Mouse (Mus musculus): ENCODE results near the gene 6330409D20Rik. TPM values are rescaled to one million over a fixed set of nuclear protein-coding genes. Genes with fewer than 3 reads are reported as not detected.

6330409D20Rik gene
- polyA plus RNA-seq, 1 experiment from 2014 or later = 0.16 TPM

DNA sequence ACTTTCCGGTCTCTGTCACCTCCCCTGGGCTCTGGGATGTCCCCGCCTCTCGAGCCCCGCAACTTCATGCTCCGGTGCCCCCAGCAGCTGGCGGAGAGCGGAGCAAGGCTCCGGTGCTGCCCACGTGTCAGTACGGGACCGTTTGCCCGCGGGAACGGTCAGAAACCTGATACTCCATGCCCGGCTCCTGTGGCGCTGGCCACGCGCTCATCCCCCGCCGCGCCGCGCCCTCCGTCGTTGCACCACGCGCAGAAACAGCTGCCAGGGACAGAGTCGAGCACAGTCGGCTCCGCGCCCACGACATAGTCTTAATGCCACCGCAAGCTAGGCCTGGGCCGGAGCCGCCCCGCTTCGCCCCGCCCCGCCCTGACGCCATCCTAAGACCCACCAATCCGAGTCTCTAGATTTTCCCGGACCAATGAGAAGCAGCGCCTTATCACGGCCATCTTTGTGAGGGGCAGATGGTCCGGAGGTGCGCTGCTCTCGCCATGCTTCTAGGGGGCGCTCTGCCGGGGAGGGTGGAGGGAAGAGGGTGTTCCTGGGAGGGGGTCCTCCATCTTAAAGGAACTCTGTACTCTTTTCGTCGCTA, 46.9 kb downstream of the 6330409D20Rik start:
- peak; percentile 97 for ATAC-seq (replicated peaks; ENCODE audit: insufficient number of reproducible peaks, insufficient read depth, low FRiP score, low read depth)
- H3K4me3 ChIP-seq = peak overlapping the region; percentile 85
- WGBS = 0% methylated on average over 51 of the region's 51 CpGs

DNA sequence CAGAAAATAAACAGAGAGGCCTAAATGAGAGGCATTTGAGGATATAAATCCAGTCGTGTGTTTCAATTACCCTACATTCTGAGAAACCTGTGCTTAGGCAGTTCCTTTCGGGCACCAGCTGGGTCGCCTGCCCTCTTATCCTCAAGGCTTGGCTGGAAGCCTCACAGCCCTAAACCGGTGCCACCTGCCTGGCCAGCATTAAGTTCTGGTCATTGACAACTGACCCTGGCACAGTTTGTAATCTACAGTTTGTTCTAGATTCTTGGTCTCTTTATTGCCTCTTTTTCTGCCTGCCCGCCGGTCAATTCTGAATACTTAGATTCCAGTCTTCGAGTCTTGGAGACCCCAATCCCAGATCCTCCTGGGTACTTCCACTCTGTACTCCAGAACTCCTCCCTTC, 47.5 kb downstream of the 6330409D20Rik start:
- Histone ChIP-seq H3K27ac (peak overlapping the region; percentile 80; the same call in 1 of the 2 replicates), H3K9me3 (replicated peaks) (no peaks in the 10 kb centered on the region), H3K4me2 (peak overlapping the region; percentile 93), H3K36me3 (no peaks in the 10 kb centered on the region), H3K4me3 (peak overlapping the region; percentile 85), H3K9ac (peak overlapping the region; percentile 95), H3K27me3 (no peaks in the 10 kb centered on the region), H3K4me1 (replicated peaks) (peaks cover 21% of the 10 kb centered on the region)
- WGBS = 19% methylated on average over 7 of the region's 7 CpGs
- ATAC-seq (replicated peaks; ENCODE audit: insufficient number of reproducible peaks, insufficient read depth, low FRiP score, low read depth) = no peak

More for the DNA sequence above, 46.9 kb downstream of the 6330409D20Rik start:
- Histone ChIP-seq H3K36me3 (no peaks in the 10 kb centered on the region), H3K4me1 (replicated peaks) (peaks cover 21% of the 10 kb centered on the region), H3K4me2 (peak overlapping the region; percentile 93), H3K27ac (peak overlapping the region; percentile 80), H3K9me3 (replicated peaks) (no peaks in the 10 kb centered on the region), H3K9ac (peak overlapping the region; percentile 95), H3K27me3 (no peaks in the 10 kb centered on the region)

DNA sequence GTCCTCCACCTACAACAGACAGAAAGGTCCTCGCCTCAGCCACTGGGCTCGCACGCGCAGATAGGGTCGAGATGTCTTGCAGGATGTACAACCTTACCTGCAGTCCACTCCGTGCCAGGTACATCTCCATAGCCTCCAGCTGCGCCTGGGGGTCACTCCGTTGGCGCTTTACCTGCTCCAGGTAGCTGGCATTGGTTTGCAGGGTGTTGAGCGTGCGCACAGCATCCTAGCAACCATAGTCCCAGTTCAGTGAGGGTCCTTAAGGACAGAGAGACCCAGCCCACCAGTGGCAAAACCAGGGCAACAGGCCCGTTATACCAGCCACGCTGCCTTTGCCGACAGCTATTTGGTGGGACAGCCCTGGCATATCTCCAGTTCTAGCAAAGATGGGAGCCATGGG, 48.3 kb downstream of the 6330409D20Rik start:
- ATAC-seq (replicated peaks; ENCODE audit: insufficient number of reproducible peaks, insufficient read depth, low FRiP score, low read depth) = no peak
- Histone ChIP-seq H3K9ac (peak overlapping the region; percentile 95), H3K4me2 (peak overlapping the region; percentile 93; the same call in 1 of the 2 replicates), H3K36me3 (peaks cover 6% of the 10 kb centered on the region; the same call in 1 of the 2 replicates), H3K9me3 (replicated peaks) (no peaks in the 10 kb centered on the region), H3K27ac (no peak overlapping the region), H3K4me3 (peak overlapping the region; percentile 85; the same call in 1 of the 2 replicates), H3K27me3 (no peaks in the 10 kb centered on the region), H3K4me1 (replicated peaks) (peaks cover 21% of the 10 kb centered on the region)
- WGBS = 93% methylated on average over 14 of the region's 14 CpGs

DNA sequence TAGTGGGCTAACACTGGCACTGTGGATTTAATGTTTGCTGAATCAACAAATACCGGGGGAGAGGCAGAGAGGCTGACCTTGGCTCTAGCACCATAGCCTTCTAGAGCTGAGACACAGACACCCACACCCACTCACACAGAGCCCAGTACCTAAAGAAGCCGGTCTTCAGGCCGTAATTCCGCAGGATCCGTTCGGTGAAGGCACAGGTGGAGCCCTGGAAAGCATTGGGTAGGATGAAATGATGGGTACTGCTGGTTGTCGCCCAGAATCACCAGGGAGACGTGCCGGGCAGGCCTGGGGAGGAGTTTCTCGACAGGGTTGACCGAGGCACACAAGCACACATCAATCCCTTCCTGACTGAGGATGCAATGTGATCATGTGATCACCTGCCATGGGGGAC, 49.8 kb downstream of the 6330409D20Rik start:
- no peak overlapping the region for H3K27ac ChIP-seq
- no peak overlapping the region for H3K4me2 ChIP-seq
- 80% methylated on average over 11 of the region's 11 CpGs for WGBS
- H3K36me3 ChIP-seq = peaks cover 20% of the 10 kb centered on the region; the same call in 1 of the 2 replicates
- no peak overlapping the region for H3K9ac ChIP-seq
- ATAC-seq (replicated peaks; ENCODE audit: insufficient number of reproducible peaks, insufficient read depth, low FRiP score, low read depth) = no peak
- no peaks in the 10 kb centered on the region for H3K27me3 ChIP-seq
- H3K4me1 ChIP-seq (replicated peaks) = peaks cover 21% of the 10 kb centered on the region
- H3K9me3 ChIP-seq (replicated peaks) = no peaks in the 10 kb centered on the region
- no peak overlapping the region for H3K4me3 ChIP-seq

DNA sequence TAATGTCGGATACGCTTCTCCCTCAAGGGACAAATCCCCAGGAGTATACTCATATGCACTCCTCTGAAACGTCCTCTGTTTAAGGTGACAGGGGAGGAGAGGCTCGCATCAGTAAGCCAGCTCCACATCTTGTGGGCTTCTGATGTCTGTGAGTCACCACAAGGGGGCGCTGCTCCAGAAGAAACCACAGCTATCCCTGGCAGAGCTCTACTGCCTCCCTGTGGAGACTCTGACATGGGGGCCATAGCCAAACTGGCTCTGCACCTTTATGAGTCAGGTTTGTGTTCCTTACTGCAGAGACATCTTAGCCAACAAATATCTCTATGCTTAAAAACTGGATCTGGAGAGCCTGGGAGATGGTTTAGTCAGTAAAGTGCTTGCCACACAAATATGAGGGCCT, 51.4 kb downstream of the 6330409D20Rik start:
- Histone ChIP-seq H3K27ac (no peak overlapping the region), H3K27me3 (no peaks in the 10 kb centered on the region), H3K9ac (no peak overlapping the region), H3K4me1 (replicated peaks) (peaks cover 17% of the 10 kb centered on the region), H3K4me3 (no peak overlapping the region), H3K36me3 (peaks cover 35% of the 10 kb centered on the region; the same call in 1 of the 2 replicates), H3K9me3 (replicated peaks) (no peaks in the 10 kb centered on the region), H3K4me2 (no peak overlapping the region)
- 18% methylated on average over 5 of the region's 5 CpGs for WGBS
- ATAC-seq (replicated peaks; ENCODE audit: insufficient number of reproducible peaks, insufficient read depth, low FRiP score, low read depth) = no peak; the same call in 1 of the 2 replicates

DNA sequence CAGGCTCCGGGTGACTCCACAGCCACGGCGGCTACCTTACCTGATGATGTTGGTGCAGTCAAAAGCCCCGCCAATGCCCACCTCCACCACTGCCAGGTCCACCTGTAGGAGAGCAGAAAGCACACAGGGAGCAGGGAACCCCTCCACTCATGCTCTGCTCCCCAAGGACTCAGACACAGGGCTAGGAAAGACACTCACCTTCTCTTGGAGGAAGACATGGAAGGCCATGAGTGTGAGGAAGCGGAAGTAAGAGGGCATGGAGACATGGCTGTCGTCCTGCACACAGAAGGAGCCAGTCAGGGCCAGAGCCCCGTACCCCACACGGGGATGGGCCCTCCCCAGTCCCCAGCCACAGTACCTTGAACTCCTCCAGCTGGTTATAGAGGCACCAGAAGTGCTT, 53.3 kb downstream of the 6330409D20Rik start:
- no peaks in the 10 kb centered on the region for H3K9me3 ChIP-seq (replicated peaks)
- no peaks in the 10 kb centered on the region for H3K27me3 ChIP-seq
- no peak overlapping the region for H3K4me3 ChIP-seq
- peaks cover 5% of the 10 kb centered on the region for H3K4me1 ChIP-seq (replicated peaks)
- H3K9ac ChIP-seq = no peak overlapping the region
- no peak for ATAC-seq (replicated peaks; ENCODE audit: insufficient number of reproducible peaks, insufficient read depth, low FRiP score, low read depth)
- H3K4me2 ChIP-seq = no peak overlapping the region
- WGBS = 89% methylated on average over 8 of the region's 8 CpGs
- no peak overlapping the region for H3K27ac ChIP-seq
- peaks cover 52% of the 10 kb centered on the region for H3K36me3 ChIP-seq

DNA sequence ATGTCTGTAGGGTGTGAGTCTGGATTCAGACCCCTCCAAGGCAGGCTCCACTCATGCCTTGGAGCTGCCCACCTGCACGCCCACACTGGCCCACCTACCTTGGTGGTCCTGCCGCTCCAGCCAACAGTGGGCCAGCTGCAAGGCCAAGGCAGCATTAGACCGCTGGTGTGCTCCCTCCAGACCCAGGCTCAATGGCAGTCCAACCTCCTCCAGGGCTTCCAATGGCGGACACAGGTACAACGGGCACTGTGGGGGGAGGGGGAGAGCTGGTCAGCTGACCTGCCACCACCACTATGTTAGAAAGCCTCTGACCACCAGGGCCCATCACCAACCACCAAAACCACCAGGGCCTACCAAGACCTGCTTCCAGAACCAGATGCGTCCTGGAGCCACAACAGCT, 54.2 kb downstream of the 6330409D20Rik start:
- Histone ChIP-seq H3K27ac (no peak overlapping the region), H3K9me3 (replicated peaks) (no peaks in the 10 kb centered on the region), H3K27me3 (no peaks in the 10 kb centered on the region), H3K4me1 (replicated peaks) (peaks cover 5% of the 10 kb centered on the region), H3K4me3 (no peak overlapping the region), H3K4me2 (no peak overlapping the region), H3K9ac (no peak overlapping the region), H3K36me3 (peaks cover 58% of the 10 kb centered on the region)
- no peak for ATAC-seq (replicated peaks; ENCODE audit: insufficient number of reproducible peaks, insufficient read depth, low FRiP score, low read depth)
- WGBS = 85% methylated on average over 6 of the region's 6 CpGs

DNA sequence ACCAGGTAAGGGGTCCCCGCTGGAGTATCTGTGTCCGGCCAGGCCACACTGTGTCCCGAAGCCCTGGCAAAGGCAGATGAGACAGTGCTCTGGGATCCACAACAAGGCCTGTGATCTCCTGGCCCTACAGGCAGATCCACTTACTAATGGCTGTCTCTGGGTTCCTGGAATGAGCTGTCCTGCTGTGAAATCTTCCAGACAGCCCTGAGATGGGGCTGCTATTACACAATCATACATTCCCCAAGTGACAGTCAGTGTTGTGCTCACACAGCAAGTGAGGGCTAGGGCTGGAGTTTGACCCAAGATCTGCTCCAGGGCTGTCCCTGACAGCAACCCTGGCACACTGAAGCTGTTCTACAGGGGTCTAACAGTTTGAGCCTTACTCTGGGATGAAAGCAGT, 55.0 kb downstream of the 6330409D20Rik start:
- no peak for ATAC-seq (replicated peaks; ENCODE audit: insufficient number of reproducible peaks, insufficient read depth, low FRiP score, low read depth)
- Histone ChIP-seq H3K27me3 (no peaks in the 10 kb centered on the region), H3K4me2 (no peak overlapping the region), H3K27ac (no peak overlapping the region), H3K9ac (no peak overlapping the region), H3K4me1 (replicated peaks) (peaks cover 8% of the 10 kb centered on the region), H3K4me3 (no peak overlapping the region), H3K9me3 (replicated peaks) (no peaks in the 10 kb centered on the region), H3K36me3 (peaks cover 63% of the 10 kb centered on the region)
- WGBS = 93% methylated on average over 3 of the region's 3 CpGs

DNA sequence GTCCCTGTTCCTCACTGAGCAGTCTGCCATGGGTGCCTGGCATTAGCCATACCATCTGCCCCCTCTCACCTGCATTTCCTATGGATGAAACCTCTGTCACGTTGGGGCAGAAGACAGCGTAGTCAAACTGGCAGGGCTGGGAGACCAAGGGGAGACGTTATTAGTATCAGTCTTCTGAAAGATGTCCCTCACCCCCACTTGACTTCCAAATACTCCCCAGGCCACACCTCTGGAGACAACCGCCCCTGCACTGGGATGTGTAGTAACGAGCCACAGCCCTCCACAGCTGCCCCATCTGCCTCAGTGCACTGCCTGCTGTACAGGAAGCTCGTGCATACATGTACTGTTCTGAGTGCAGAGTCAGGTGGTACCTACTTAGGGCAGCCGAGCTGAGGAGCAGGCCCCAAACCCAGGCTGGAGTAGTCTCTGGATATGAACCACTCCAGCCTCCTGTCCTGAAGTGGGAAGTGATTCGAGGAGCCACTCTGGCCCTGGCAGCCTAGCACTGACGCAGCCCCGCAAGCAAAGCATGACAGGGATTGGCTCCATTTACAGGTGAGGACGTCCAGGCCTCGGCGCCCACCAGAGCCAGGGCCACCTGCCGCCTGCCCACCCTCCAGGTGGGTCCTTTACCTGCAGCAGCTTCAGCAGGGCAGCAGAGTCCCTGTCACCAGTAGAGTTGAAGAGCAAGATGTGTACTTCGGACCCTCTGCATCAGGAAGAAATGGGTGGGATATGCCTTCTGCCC, 56.0 kb downstream of the 6330409D20Rik start:
- no peak for ATAC-seq (replicated peaks; ENCODE audit: insufficient number of reproducible peaks, insufficient read depth, low FRiP score, low read depth)
- Histone ChIP-seq H3K9ac (no peak overlapping the region), H3K27me3 (no peaks in the 10 kb centered on the region), H3K36me3 (peaks cover 63% of the 10 kb centered on the region), H3K4me1 (replicated peaks) (peaks cover 16% of the 10 kb centered on the region), H3K27ac (no peak overlapping the region), H3K9me3 (replicated peaks) (no peaks in the 10 kb centered on the region), H3K4me3 (no peak overlapping the region), H3K4me2 (no peak overlapping the region)
- WGBS = 85% methylated on average over 15 of the region's 15 CpGs

DNA sequence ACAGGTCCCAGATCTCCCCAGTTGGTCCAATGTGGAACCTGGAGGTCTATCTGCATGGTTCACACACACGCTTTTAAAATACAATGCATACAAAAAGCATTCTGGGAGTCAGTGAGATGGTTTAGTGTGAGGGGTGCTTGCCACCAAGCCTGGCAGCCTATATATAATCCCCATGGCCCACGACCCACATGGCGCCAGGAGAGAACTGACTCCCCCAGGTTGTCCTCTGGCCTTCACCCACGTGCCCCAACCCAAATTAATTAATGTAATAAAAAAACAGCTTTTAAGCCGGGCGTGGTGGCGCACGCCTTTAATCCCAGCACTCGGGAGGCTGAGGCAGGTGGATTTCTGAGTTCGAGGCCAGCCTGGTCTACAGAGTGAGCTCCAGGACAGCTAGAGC, 57.1 kb downstream of the 6330409D20Rik start:
- H3K36me3 ChIP-seq = peaks cover 70% of the 10 kb centered on the region
- H3K4me1 ChIP-seq (replicated peaks) = peaks cover 19% of the 10 kb centered on the region
- no peak overlapping the region for H3K4me3 ChIP-seq
- H3K27me3 ChIP-seq = no peaks in the 10 kb centered on the region
- WGBS = 90% methylated on average over 10 of the region's 10 CpGs
- no peaks in the 10 kb centered on the region for H3K9me3 ChIP-seq (replicated peaks)
- H3K4me2 ChIP-seq = no peak overlapping the region
- no peak for ATAC-seq (replicated peaks; ENCODE audit: insufficient number of reproducible peaks, insufficient read depth, low FRiP score, low read depth)
- H3K9ac ChIP-seq = no peak overlapping the region
- no peak overlapping the region for H3K27ac ChIP-seq

DNA sequence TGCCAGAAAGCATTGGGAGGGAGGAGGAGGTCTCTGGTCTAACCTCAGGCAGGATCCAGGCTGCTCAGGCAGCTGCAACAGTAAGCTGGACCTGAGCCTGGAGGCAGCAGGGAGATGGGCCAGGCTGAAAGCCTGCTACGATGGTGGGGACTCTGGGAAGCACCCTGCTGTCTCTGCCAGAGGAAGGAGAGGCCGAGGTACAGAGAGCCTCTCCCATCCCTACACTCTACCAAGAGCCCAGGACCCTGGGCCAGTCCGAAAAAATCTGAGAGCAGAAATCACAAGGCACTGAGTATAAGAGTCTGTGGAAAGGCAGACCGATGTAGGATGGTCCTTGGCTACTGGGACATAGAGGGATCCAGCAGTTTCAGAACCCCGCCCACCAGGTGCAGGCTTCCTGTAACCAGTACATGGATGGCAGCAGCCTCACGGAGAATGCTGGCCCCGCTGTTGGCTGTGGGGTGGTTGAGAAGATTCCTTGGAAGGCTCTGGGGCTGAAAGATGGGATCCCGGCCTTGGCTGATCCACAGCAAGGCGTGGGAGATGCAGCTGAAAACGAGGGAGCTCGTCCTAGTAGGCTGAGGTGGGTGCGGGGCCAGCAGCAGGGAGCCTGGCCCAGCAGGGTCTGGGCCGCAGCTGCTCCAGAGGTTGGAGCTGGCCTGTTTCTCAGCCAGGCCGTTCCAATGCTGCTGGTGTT, 57.9 kb downstream of the 6330409D20Rik start:
- H3K9ac ChIP-seq = no peak overlapping the region

More for the DNA sequence above, 57.9 kb downstream of the 6330409D20Rik start:
- no peak for ATAC-seq (replicated peaks; ENCODE audit: insufficient number of reproducible peaks, insufficient read depth, low FRiP score, low read depth)
- no peak overlapping the region for H3K4me3 ChIP-seq
- H3K36me3 ChIP-seq = peaks cover 73% of the 10 kb centered on the region
- no peak overlapping the region for H3K27ac ChIP-seq
- H3K9me3 ChIP-seq (replicated peaks) = no peaks in the 10 kb centered on the region
- H3K4me1 ChIP-seq (replicated peaks) = peaks cover 20% of the 10 kb centered on the region
- no peaks in the 10 kb centered on the region for H3K27me3 ChIP-seq
- no peak overlapping the region for H3K4me2 ChIP-seq
- WGBS = 79% methylated on average over 14 of the region's 14 CpGs

Data from heart, embryonic 15.5 days (tissue).